Comparison of ENCODE assay signal across 8 mouse cellular contexts in the genomic region with DNA sequence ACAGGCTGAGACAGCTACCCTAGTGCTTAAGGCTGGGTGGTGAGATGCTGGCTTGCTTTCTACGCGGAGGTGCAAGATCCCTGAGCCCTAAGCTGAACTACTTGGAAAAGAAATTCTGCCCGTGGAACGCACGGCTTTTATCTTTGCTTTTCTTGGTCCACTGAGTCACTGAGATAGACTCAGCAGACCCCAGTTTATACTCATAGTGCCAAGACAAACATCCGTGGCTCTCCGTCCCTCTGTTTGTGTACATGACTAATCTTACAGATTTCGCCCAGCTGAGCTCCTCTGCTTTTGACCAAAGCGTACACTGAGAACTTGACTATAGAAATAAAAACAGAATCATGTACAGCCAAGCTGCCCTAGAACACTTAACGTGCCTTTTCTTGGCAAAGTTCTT.
DNase-seq lines count a peak whose midpoint lies in the region; ATAC-seq and TF ChIP-seq lines count a peak whose summit lies in the region.

No protein-coding gene starts in this region.

- peak overlapping the region; percentile 64 for H3K4me2 ChIP-seq in kidney, embryonic 15.5 days
- peak overlapping the region; percentile 60 for H3K4me2 ChIP-seq in embryonic facial prominence, embryonic 15.5 days (replicated peaks)
- H3K4me2 ChIP-seq in liver, embryonic 14.5 days (ENCODE audit: low read depth), result peak overlapping the region; percentile 67

- no peak for DNase-seq in kidney, postnatal 36 days
- peak; percentile 34 for DNase-seq in Muller cell, postnatal 12 days (ENCODE audit: inconsistent ontology term)
- no peak for DNase-seq in liver, embryonic 14.5 days (ENCODE audit: low read depth in 3 of 3, low spot score in 3 of 3)
- DNase-seq in cerebellum, postnatal 25 days, result no peak
- DNase-seq in urinary bladder, adult 2 months (ENCODE audit: low spot score), result no peak

- H3K27me3 ChIP-seq in kidney, embryonic 15.5 days, result no peaks in the 10 kb centered on the region
- no peaks in the 10 kb centered on the region for H3K27me3 ChIP-seq in embryonic facial prominence, embryonic 15.5 days
- H3K27me3 ChIP-seq in liver, embryonic 14.5 days (ENCODE audit: control insufficient read depth, insufficient read depth, low read length), result no peaks in the 10 kb centered on the region

- H3K4me3 ChIP-seq in kidney, embryonic 15.5 days (replicated peaks), result peak overlapping the region; percentile 42; the same call in 1 of the 2 replicates
- peak overlapping the region; percentile 42 for H3K4me3 ChIP-seq in embryonic facial prominence, embryonic 15.5 days (replicated peaks)
- 0 out of 4 replicates have a peak overlapping the region, but pooled peaks of 1 of the 2 experiments have one; percentile 42 for H3K4me3 ChIP-seq in liver, embryonic 14.5 days (ENCODE audit: insufficient read depth in 1 of 2, low read depth in 2 of 2, low read length in 2 of 2)

- WGBS in kidney, embryonic 15.5 days, result 41% methylated on average over 10 of the region's 10 CpGs
- WGBS in embryonic facial prominence, embryonic 15.5 days, result 61% methylated on average over 10 of the region's 10 CpGs
- WGBS in liver, embryonic 14.5 days (ENCODE audit: insufficient replicate concordance), result 52% methylated on average over 10 of the region's 10 CpGs

- ATAC-seq in kidney, embryonic 15.5 days (replicated peaks; ENCODE audit: low FRiP score), result peak; percentile 44; the same call in 1 of the 2 replicates
- ATAC-seq in embryonic facial prominence, embryonic 15.5 days (ENCODE audit: insufficient number of reproducible peaks, low FRiP score, low TSS enrichment, low read depth), result 0 out of 2 replicates have a peak, but pooled peaks have one; percentile 8
- ATAC-seq in liver, embryonic 14.5 days (ENCODE audit: insufficient read depth), result no peak
- no peak for ATAC-seq in megakaryocyte progenitor cell, adult 5-6 weeks (replicated peaks; ENCODE audit: poor library complexity)

- H3K4me1 ChIP-seq in kidney, embryonic 15.5 days, result peaks cover 37% of the 10 kb centered on the region
- H3K4me1 ChIP-seq in embryonic facial prominence, embryonic 15.5 days, result peaks cover 19% of the 10 kb centered on the region
- peaks cover 3 to 19% of the 10 kb centered on the region in 2 experiments; a peak in 3 of 4 replicates for H3K4me1 ChIP-seq in liver, embryonic 14.5 days (replicated peaks; ENCODE audit: control insufficient read depth in 2 of 2, insufficient read depth in 2 of 2, low read length in 1 of 2)

- no peak for TF ChIP-seq EP300 in liver, embryonic 14.5 days (IDR thresholded peaks at IDR 0.05; ENCODE audit: low read depth)

- no peak overlapping the region for H3K9ac ChIP-seq in kidney, embryonic 15.5 days
- no peak overlapping the region for H3K9ac ChIP-seq in embryonic facial prominence, embryonic 15.5 days
- no peak overlapping the region for H3K9ac ChIP-seq in liver, embryonic 14.5 days (replicated peaks)

- peak overlapping the region; percentile 83 for H3K27ac ChIP-seq in kidney, embryonic 15.5 days
- 0 out of 2 replicates have a peak overlapping the region, but pooled peaks have one; percentile 25 for H3K27ac ChIP-seq in embryonic facial prominence, embryonic 15.5 days (replicated peaks)
- no peak overlapping the region for H3K27ac ChIP-seq in liver, embryonic 14.5 days

- no peak for TF ChIP-seq CTCF in liver, embryonic 14.5 days (IDR thresholded peaks at IDR 0.05; ENCODE audit: low read depth)

- no peaks in the 10 kb centered on the region for H3K9me3 ChIP-seq in kidney, embryonic 15.5 days (replicated peaks)
- H3K9me3 ChIP-seq in embryonic facial prominence, embryonic 15.5 days (replicated peaks), result no peaks in the 10 kb centered on the region
- no peaks in the 10 kb centered on the region for H3K9me3 ChIP-seq in liver, embryonic 14.5 days (ENCODE audit: control insufficient read depth, low read length)

- no peaks in the 10 kb centered on the region for H3K36me3 ChIP-seq in kidney, embryonic 15.5 days
- H3K36me3 ChIP-seq in embryonic facial prominence, embryonic 15.5 days, result no peaks in the 10 kb centered on the region
- no peaks in the 10 kb centered on the region for H3K36me3 ChIP-seq in liver, embryonic 14.5 days (replicated peaks; ENCODE audit: control insufficient read depth, insufficient read depth, low read depth)

Comparison
In these comparisons a context has a peak if more than half of its experiments do, and no peak if none do; other contexts are left out.
1. ATAC-seq: peak in kidney, embryonic 15.5 days (single experiment) and embryonic facial prominence, embryonic 15.5 days (single experiment); none in liver, embryonic 14.5 days (single experiment) and megakaryocyte progenitor cell, adult 5-6 weeks (single experiment).
2. Peak in every context shown above with its lines, with median percentiles within 50 percentile points of each other: H3K4me2 ChIP-seq.